Mouse (Mus musculus) v-Abl transformed pro-B cells (cell line): ENCODE results near the gene Ugt1a6b.
"Not testable (repeated sequence)": the region's sequence is repeated elsewhere in the genome, so short reads cannot be mapped to it uniquely, and the experiment has no call there.

Experiments used
- in situ Hi-C, 2 experiments: fragments of 400-800 bp; cut with MboI; formaldehyde crosslinking; loops; one replicate each; pipeline ENCODE4 v1.15.1; 2025; ENCODE audit not compliant: unreplicated experiment in 2 of 2

Gene Ugt1a6b

GRCm38 (mm10) chr1:88112769-88113168 lies 9.7 kb downstream of the Ugt1a6b start:
- in situ Hi-C loops, result loop anchor here in 1 of 2 experiments (25.0 kb wide), 2 partner anchors 350 to 650 kb away; partner anchors contain the start of genes Atg16l1 and Snorc

- in situ Hi-C loops, result loop anchor here in 1 of 2 experiments (25.0 kb wide), 2 partner anchors 358 to 658 kb away; partner anchors contain the start of genes Atg16l1 and Snorc
Measured at GRCm38 (mm10) chr1:88120550-88120949, 17.5 kb downstream of the Ugt1a6b start.

- in situ Hi-C loops, result loop anchor here in 1 of 2 experiments (25.0 kb wide), 2 partner anchors 359 to 659 kb away; partner anchors contain the start of genes Atg16l1 and Snorc
Measured at GRCm38 (mm10) chr1:88121521-88121920, 18.5 kb downstream of the Ugt1a6b start.

- in situ Hi-C loops, result loop anchor here in 1 of 2 experiments (25.0 kb wide), 2 partner anchors 364 to 689 kb away; partner anchors contain the start of gene Atg16l1
Measured at GRCm38 (mm10) chr1:88125827-88126360, 22.8 kb downstream of the Ugt1a6b start.

- in situ Hi-C loops, result loop anchor here in 1 of 2 experiments (25.0 kb wide), 2 partner anchors 367 to 692 kb away; partner anchors contain the start of gene Atg16l1
Measured at GRCm38 (mm10) chr1:88129091-88129490, 26.0 kb downstream of the Ugt1a6b start.

GRCm38 (mm10) chr1:88130223-88130622 lies 27.2 kb downstream of the Ugt1a6b start:
- in situ Hi-C loops, result loop anchor here in 1 of 2 experiments (25.0 kb wide), 2 partner anchors 368 to 693 kb away; partner anchors contain the start of gene Atg16l1

GRCm38 (mm10) chr1:88133908-88134456 lies 30.9 kb downstream of the Ugt1a6b start:
- in situ Hi-C loops, result loop anchor here in 1 of 2 experiments (25.0 kb wide), 2 partner anchors 372 to 697 kb away; partner anchors contain the start of gene Atg16l1

GRCm38 (mm10) chr1:88134457-88135011 lies 31.5 kb downstream of the Ugt1a6b start, which contains the start of gene Ugt1a6a:
Gene Ugt1a6a, plus strand, starts transcription at chr1:88134809.
- in situ Hi-C loops, result loop anchor here in 1 of 2 experiments (25.0 kb wide), 2 partner anchors 372 to 697 kb away; partner anchors contain the start of gene Atg16l1

- in situ Hi-C loops, result loop anchor here in 1 of 2 experiments (25.0 kb wide), 2 partner anchors 373 to 698 kb away; partner anchors contain the start of gene Atg16l1
Measured at GRCm38 (mm10) chr1:88135229-88135904, 32.3 kb downstream of the Ugt1a6b start.

- in situ Hi-C loops, result loop anchor here in 1 of 2 experiments (25.0 kb wide), 2 partner anchors 374 to 699 kb away; partner anchors contain the start of gene Atg16l1
Measured at GRCm38 (mm10) chr1:88136646-88137045, 33.6 kb downstream of the Ugt1a6b start.

GRCm38 (mm10) chr1:88137264-88137663 lies 34.2 kb downstream of the Ugt1a6b start:
- in situ Hi-C loops, result loop anchor here in 1 of 2 experiments (25.0 kb wide), 2 partner anchors 375 to 700 kb away; partner anchors contain the start of gene Atg16l1

- in situ Hi-C loops, result loop anchor here in 1 of 2 experiments (25.0 kb wide), 2 partner anchors 376 to 701 kb away; partner anchors contain the start of gene Atg16l1
Measured at GRCm38 (mm10) chr1:88138145-88138544, 35.1 kb downstream of the Ugt1a6b start.

- in situ Hi-C loops, result loop anchor here in 1 of 2 experiments (10.0 to 25.0 kb wide), 3 partner anchors 144 to 703 kb away; partner anchors contain the start of gene Atg16l1
Measured at GRCm38 (mm10) chr1:88140492-88140891, 37.4 kb downstream of the Ugt1a6b start.

- in situ Hi-C loops, result loop anchor here in 1 of 2 experiments (10.0 to 25.0 kb wide), 3 partner anchors 141 to 707 kb away; partner anchors contain the start of gene Atg16l1
Measured at GRCm38 (mm10) chr1:88143966-88144675, 41.1 kb downstream of the Ugt1a6b start.

- in situ Hi-C loops, result loop anchor here in 1 of 2 experiments (10.0 to 25.0 kb wide), 3 partner anchors 140 to 708 kb away; partner anchors contain the start of gene Atg16l1
Measured at GRCm38 (mm10) chr1:88145278-88145677, 42.2 kb downstream of the Ugt1a6b start.

- in situ Hi-C loops, result loop anchor here in 1 of 2 experiments (5.0 kb wide), 1 partner anchor 132 kb away; no protein-coding TSS in a partner anchor
Measured at GRCm38 (mm10) chr1:88150133-88150532, 47.1 kb downstream of the Ugt1a6b start.

GRCm38 (mm10) chr1:88158430-88158829 lies 55.4 kb downstream of the Ugt1a6b start:
- in situ Hi-C loops, result no loop called here

GRCm38 (mm10) chr1:88165711-88166110 lies 62.7 kb downstream of the Ugt1a6b start, which contains the start of gene Ugt1a5:
Gene Ugt1a5, plus strand, starts transcription at chr1:88166012.
- in situ Hi-C loops, result no loop called here

GRCm38 (mm10) chr1:88172190-88172589 lies 69.1 kb downstream of the Ugt1a6b start:
- in situ Hi-C loops, result not testable (repeated sequence)
